Mouse (Mus musculus) gastrocnemius, adult 8-10 months (tissue): ENCODE results near the gene Hyal1. TPM values are rescaled to one million over a fixed set of nuclear protein-coding genes. Genes with fewer than 3 reads are reported as not detected.

Source experiments
- DNase-seq, 2 experiments: peaks; one replicate each; pipeline ENCODE4 v3.0.0; 2022; ENCODE audit warnings: low spot score in 2 of 2
- total RNA-seq, 4 experiments: library from RNA; stranded (reverse); gene quantifications; 2 replicates each; pipeline ENCODE4 v1.2.4; 2022

Gene Hyal1
- total RNA-seq, 4 experiments from 2014 or later: 1.4 to 2.7 (median 1.9) TPM

- no peak for DNase-seq
These were observed 17.7 kb downstream of the Hyal1 start for GRCm38 (mm10) chr9:107594281-107595062.

GRCm38 (mm10) chr9:107596619-107597569, 20.2 kb downstream of the Hyal1 start:
- peak; percentile 74 to 83 for DNase-seq

- no peak for DNase-seq
These were observed 21.7 kb downstream of the Hyal1 start for GRCm38 (mm10) chr9:107598385-107598784.

GRCm38 (mm10) chr9:107599433-107599832, 22.7 kb downstream of the Hyal1 start:
- no peak for DNase-seq

GRCm38 (mm10) chr9:107599842-107600241, 23.1 kb downstream of the Hyal1 start:
- no peak for DNase-seq

GRCm38 (mm10) chr9:107600745-107601144, 24.0 kb downstream of the Hyal1 start:
- DNase-seq: no peak

GRCm38 (mm10) chr9:107601275-107601674, 24.5 kb downstream of the Hyal1 start:
- DNase-seq: no peak

GRCm38 (mm10) chr9:107602068-107602648, 25.4 kb downstream of the Hyal1 start:
- peak; percentile 87 to 88 for DNase-seq

GRCm38 (mm10) chr9:107603251-107603650, 26.5 kb downstream of the Hyal1 start:
- no peak for DNase-seq

- no peak for DNase-seq
These were observed 28.4 kb downstream of the Hyal1 start for GRCm38 (mm10) chr9:107605041-107605661.

- DNase-seq: no peak
These were observed 29.9 kb downstream of the Hyal1 start for GRCm38 (mm10) chr9:107606591-107606990.

GRCm38 (mm10) chr9:107607036-107607435, 30.3 kb downstream of the Hyal1 start:
- DNase-seq: no peak

- DNase-seq: no peak
These were observed 31.0 kb downstream of the Hyal1 start for GRCm38 (mm10) chr9:107607653-107608245.

GRCm38 (mm10) chr9:107608741-107609432, 32.2 kb downstream of the Hyal1 start, which contains the start of gene Sema3b:
Gene Sema3b, minus strand, starts transcription at chr9:107609229.
- no peak for DNase-seq

GRCm38 (mm10) chr9:107609433-107609830, 32.7 kb downstream of the Hyal1 start:
- DNase-seq: no peak

GRCm38 (mm10) chr9:107611456-107612190, 34.9 kb downstream of the Hyal1 start:
- no peak for DNase-seq

GRCm38 (mm10) chr9:107612191-107612944, 35.6 kb downstream of the Hyal1 start:
- DNase-seq: peak; percentile 95 to 97

- no peak for DNase-seq
These were observed 36.3 kb downstream of the Hyal1 start for GRCm38 (mm10) chr9:107612945-107613569.
